Mouse (Mus musculus) gastrocnemius, adult 8-10 months (tissue): ENCODE measurements around the gene Trim63. TPM values are rescaled to one million over a fixed set of nuclear protein-coding genes. Genes with fewer than 3 reads are reported as not detected.
"Not testable (repeated sequence)": the region's sequence is repeated elsewhere in the genome, so short reads cannot be mapped to it uniquely, and the experiment has no call there.

Source experiments
- DNase-seq, 2 experiments: peaks; one replicate each; pipeline ENCODE4 v3.0.0; 2022; ENCODE audit warnings: low spot score in 2 of 2
- total RNA-seq, 4 experiments: library from RNA; stranded (reverse); gene quantifications; 2 replicates each; pipeline ENCODE4 v1.2.4; 2022

The Trim63 gene
- total RNA-seq, 4 experiments from 2014 or later: 202 to 681 (median 229) TPM

- DNase-seq: not testable (repeated sequence)
Measured at GRCm38 (mm10) chr4:134341231-134341630, 26.3 kb downstream of the Trim63 start.

GRCm38 (mm10) chr4:134342213-134342779 is 27.4 kb downstream of the Trim63 start:
- DNase-seq: no peak

GRCm38 (mm10) chr4:134343071-134344031 is 28.4 kb downstream of the Trim63 start, which contains the start of gene Slc30a2:
Gene Slc30a2, plus strand, starts transcription at chr4:134343181.
- DNase-seq: peak in 1 of 2 experiments; percentile 52

- no peak for DNase-seq
Measured at GRCm38 (mm10) chr4:134344620-134345019, 29.7 kb downstream of the Trim63 start.

- DNase-seq: no peak
Measured at GRCm38 (mm10) chr4:134345802-134346201, 30.9 kb downstream of the Trim63 start.

- peak in 1 of 2 experiments; percentile 46 for DNase-seq
Measured at GRCm38 (mm10) chr4:134348078-134348477, 33.2 kb downstream of the Trim63 start.

- no peak for DNase-seq
Measured at GRCm38 (mm10) chr4:134348545-134348944, 33.6 kb downstream of the Trim63 start.

GRCm38 (mm10) chr4:134349829-134350228 is 34.9 kb downstream of the Trim63 start:
- no peak for DNase-seq

GRCm38 (mm10) chr4:134350641-134351040 is 35.7 kb downstream of the Trim63 start:
- no peak for DNase-seq

- DNase-seq: no peak
Measured at GRCm38 (mm10) chr4:134351329-134352260, 36.7 kb downstream of the Trim63 start.

GRCm38 (mm10) chr4:134352261-134352707 is 37.4 kb downstream of the Trim63 start:
- peak in 1 of 2 experiments; percentile 12 for DNase-seq

- no peak for DNase-seq
Measured at GRCm38 (mm10) chr4:134352929-134353328, 38.0 kb downstream of the Trim63 start.

- DNase-seq: no peak
Measured at GRCm38 (mm10) chr4:134353527-134354409, 38.8 kb downstream of the Trim63 start.

- DNase-seq: peak; percentile 82 to 85
Measured at GRCm38 (mm10) chr4:134355841-134356452, 41.0 kb downstream of the Trim63 start.

GRCm38 (mm10) chr4:134356591-134357460 is 41.9 kb downstream of the Trim63 start:
- peak; percentile 55 to 70 for DNase-seq

- DNase-seq: no peak
Measured at GRCm38 (mm10) chr4:134357461-134357771, 42.5 kb downstream of the Trim63 start.

GRCm38 (mm10) chr4:134359649-134360048 is 44.7 kb downstream of the Trim63 start:
- no peak for DNase-seq

- DNase-seq: no peak
Measured at GRCm38 (mm10) chr4:134361215-134361614, 46.3 kb downstream of the Trim63 start.

GRCm38 (mm10) chr4:134362124-134362523 is 47.2 kb downstream of the Trim63 start:
- no peak for DNase-seq
